Mouse (Mus musculus) thymus, postnatal 14 days (tissue): ENCODE data around the gene Tlcd1.

ENCODE experiments used
- DNase-seq: peaks from one replicate; pipeline ENCODE4 v3.0.0; 2021

The Tlcd1 gene

DNA sequence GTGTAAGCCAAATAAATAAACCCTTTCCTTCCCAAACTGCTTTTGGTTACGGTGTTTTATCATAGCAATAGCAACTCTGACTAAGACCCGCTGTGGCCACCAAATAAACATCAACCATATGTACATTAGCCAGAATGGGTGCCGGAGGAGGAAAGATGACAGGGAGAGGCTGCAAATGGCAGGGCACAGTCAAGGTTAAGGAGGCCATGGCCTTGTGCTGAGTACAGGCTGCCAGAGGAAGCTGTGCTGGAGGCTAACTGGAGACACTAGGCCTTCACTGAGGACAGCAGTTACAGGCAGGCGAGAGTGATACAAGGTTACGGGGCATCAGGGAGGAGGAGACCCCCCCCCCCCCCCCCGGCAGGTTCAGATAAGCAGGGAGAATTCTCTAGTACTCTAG lies 33.4 kb downstream of the Tlcd1 start:
- no peak for DNase-seq

DNA sequence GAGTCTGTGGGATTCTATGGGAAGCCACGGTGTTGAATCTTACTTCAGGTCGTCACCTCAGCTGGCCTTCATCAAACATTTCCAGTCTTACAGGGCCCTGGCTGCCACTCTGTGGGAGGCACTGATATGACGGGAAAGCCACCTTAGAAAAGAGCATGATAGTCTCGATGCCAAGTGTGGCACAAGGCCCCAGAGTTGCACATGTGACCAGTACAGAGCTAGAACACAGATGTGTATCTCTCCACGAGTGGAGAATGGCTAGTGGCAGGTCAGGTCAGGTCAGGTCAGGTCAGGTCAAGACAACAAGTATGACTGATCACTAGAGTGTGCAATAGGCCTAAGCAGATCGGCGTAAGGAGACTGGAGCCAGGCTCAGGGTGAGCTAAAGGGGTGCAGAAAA lies 34.1 kb downstream of the Tlcd1 start:
- no peak for DNase-seq

DNA sequence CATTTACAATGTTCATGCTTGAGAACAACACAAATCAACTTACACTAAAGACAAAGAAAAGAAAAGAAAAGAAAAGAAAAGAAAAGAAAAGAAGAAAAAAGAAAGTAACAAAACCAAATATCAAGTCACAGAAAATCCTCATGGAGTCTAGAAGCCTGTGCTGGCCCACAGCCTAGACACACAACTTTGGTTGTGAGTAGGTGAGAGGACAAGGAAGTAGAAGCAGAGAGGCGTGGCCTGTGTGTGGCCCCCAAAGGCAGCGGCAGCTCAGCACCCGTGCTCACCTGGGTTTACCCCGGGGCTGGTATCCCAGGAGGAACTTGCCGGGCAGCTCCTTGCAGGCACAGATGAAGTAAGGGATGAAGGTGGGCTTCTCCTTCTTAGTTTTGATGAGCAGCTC lies 35.0 kb downstream of the Tlcd1 start:
- no peak for DNase-seq

DNA sequence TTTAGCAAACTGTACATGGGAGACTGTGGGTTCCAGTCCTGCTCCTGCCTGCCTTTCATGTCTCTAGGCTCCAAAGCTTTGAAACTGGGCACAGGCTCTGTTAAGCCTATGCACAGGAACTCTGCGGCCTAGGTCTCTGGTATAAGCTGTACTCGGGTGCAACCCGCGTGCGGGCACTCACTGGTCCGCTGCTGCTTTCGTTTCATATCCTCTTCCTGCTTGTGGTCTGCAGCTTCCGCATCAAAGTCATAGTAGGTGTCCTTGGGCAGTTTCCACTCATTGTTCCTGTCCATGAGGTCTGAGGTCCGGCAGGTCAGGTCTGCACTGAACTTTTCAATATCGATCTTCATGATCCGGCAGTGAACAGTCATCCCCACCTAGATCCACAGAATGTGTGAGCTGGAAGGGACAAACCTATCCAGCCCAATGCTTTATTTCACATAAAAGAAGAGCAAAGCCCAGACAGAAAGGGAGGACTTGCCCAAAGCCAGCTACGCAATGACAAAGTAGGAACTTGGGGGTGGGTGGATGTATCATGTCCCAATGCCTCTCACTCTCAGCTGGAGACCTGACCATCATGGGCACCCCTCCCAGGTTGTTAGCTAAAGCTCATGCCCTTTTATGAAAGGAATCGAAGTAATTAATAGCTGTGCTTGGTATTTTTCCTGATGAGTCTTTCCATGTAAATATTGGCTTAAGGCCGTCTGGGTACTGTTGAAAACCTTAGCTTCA lies 36.7 kb downstream of the Tlcd1 start:
- no peak for DNase-seq

DNA sequence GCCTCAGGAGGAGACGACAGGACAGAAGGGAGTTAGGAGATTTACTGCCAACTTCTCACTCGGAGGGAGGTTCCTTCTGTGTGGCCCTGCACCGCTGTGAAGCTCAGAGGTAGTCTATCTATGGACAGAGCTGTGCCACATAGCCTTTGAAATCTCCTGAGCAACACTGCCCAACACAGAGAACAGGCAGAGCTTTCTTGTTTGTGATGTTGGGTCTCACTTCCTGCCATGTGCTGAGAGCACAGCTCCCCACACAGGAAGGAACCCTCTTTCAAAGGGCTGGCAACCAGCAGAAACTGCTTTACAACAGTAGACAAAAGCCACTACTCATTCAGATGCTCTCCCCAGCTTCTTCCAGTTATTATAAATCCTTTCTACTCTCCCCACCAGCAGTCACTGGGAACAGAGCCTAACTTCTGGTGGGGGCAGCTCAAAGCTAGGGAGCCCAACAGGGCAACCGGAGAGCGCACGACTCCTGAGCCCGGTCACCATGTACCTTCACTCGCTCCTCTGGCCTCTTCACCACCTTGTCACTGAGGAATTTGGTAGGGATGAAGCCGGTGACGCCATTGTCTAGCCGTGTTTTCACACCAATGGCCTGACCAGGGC lies 39.3 kb downstream of the Tlcd1 start:
- DNase-seq: peak; percentile 41

DNA sequence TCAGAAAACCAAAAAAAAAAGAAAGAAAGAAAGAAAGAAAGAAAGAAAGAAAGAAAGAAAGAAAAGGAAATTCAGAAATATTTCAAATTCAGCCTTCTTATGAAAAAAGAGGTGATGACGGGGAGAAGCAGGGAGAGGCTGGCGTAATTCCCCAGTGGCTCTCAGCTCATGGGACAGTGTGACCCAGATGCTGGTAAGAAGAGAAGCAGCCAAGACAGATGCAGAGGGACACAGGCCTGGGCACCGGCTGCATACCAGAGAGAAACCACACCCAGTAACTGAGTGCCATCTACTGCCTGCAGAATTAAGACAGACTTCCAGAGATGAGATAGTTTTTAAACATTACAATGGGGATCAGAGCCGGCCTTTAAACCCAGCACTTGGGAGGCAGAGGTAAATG lies 47.1 kb downstream of the Tlcd1 start:
- DNase-seq: no peak
